ENCODE assay signal across 8 mouse cellular contexts in genomic region chr17:24736330-24737051, GRCm38 (mm10). TPM values are rescaled to one million over a fixed set of nuclear protein-coding genes. Genes with fewer than 3 reads are reported as not detected.
DNase-seq lines count a peak whose midpoint lies in the region; ATAC-seq and TF ChIP-seq lines count a peak whose summit lies in the region.

Msrb1 (plus strand) TSS chr17:24736642.

- H3K36me3 ChIP-seq in embryonic facial prominence, embryonic 15.5 days: peaks cover 16% of the 10 kb centered on the region; the same call in 1 of the 2 replicates
- peaks cover 9% of the 10 kb centered on the region; the same call in 1 of the 2 replicates for H3K36me3 ChIP-seq in limb, embryonic 14.5 days (ENCODE audit: control insufficient read depth, insufficient read depth, low read length)
- no peaks in the 10 kb centered on the region for H3K36me3 ChIP-seq in midbrain, postnatal 0 days (ENCODE audit: insufficient read depth, low read length)

- peak within 1 kb of the TSS; percentile 87 for H3K27ac ChIP-seq in bone marrow, adult 2 months (ENCODE audit: control insufficient read depth, insufficient read depth, low read depth, low read length, poor library complexity)
- peak within 1 kb of the TSS; percentile 70 for H3K27ac ChIP-seq in embryonic facial prominence, embryonic 15.5 days (replicated peaks)
- H3K27ac ChIP-seq in limb, embryonic 14.5 days (replicated peaks; ENCODE audit: low read depth, low read length): peak within 1 kb of the TSS; percentile 39; the same call in 1 of the 2 replicates
- peak within 1 kb of the TSS; percentile 59 for H3K27ac ChIP-seq in midbrain, postnatal 0 days (ENCODE audit: low read depth, low read length)

- DNase-seq in 416B (ENCODE audit: low read depth): peak; percentile 98
- peak; percentile 98 for DNase-seq in heart, adult 8-10 months (ENCODE audit: low spot score)
- DNase-seq in kidney, adult 9 months: peak; percentile 99
- peak; percentile 99 for DNase-seq in limb, embryonic 14.5 days (ENCODE audit: low spot score)
- peak; percentile 97 for DNase-seq in midbrain, postnatal 0 days (ENCODE audit: low spot score)
- DNase-seq in spleen, postnatal 14 days (ENCODE audit: low spot score in 2 of 2): peak; percentile 91 to 92

- TF ChIP-seq POLR2A in bone marrow, adult 2 months (IDR thresholded peaks at IDR 0.05; ENCODE audit: borderline replicate concordance, control insufficient read depth, low read depth, low read length): peak; percentile 89
- TF ChIP-seq POLR2A in limb, embryonic 14.5 days (IDR thresholded peaks at IDR 0.05; ENCODE audit: borderline replicate concordance, extremely low read depth, insufficient read depth, insufficient read length): no peak

- H3K9me3 ChIP-seq in embryonic facial prominence, embryonic 15.5 days (replicated peaks): no peaks in the 10 kb centered on the region
- H3K9me3 ChIP-seq in limb, embryonic 14.5 days (ENCODE audit: control insufficient read depth, low read length): no peaks in the 10 kb centered on the region
- H3K9me3 ChIP-seq in midbrain, postnatal 0 days (ENCODE audit: low read length): no peaks in the 10 kb centered on the region

- H3K27me3 ChIP-seq in embryonic facial prominence, embryonic 15.5 days: 0 out of 2 replicates have a peak, but pooled peaks cover 4% of the 10 kb centered on the region
- no peaks in the 10 kb centered on the region for H3K27me3 ChIP-seq in limb, embryonic 14.5 days (ENCODE audit: control insufficient read depth, insufficient read depth, low read length)
- H3K27me3 ChIP-seq in midbrain, postnatal 0 days (ENCODE audit: insufficient read depth, low read length): no peaks in the 10 kb centered on the region

- WGBS in bone marrow, adult 2 months: 1% methylated on average over 29 of the region's 29 CpGs
- WGBS in embryonic facial prominence, embryonic 15.5 days: under 1% methylated on average over 29 of the region's 29 CpGs
- 1% methylated on average over 29 of the region's 29 CpGs for WGBS in limb, embryonic 14.5 days
- under 1% methylated on average over 29 of the region's 29 CpGs for WGBS in midbrain, postnatal 0 days

- H3K4me2 ChIP-seq in embryonic facial prominence, embryonic 15.5 days (replicated peaks): peak within 1 kb of the TSS; percentile 88
- peak within 1 kb of the TSS; percentile 82 for H3K4me2 ChIP-seq in limb, embryonic 14.5 days (replicated peaks; ENCODE audit: low read depth, low read length, severe bottlenecking)
- H3K4me2 ChIP-seq in midbrain, postnatal 0 days (ENCODE audit: low read depth, low read length, poor library complexity, severe bottlenecking): peak within 1 kb of the TSS; percentile 85

- no peaks in the 10 kb centered on the region; the same call in none of the 2 replicates for H3K4me1 ChIP-seq in bone marrow, adult 2 months (ENCODE audit: control insufficient read depth, insufficient read depth, low read length)
- peaks cover 15% of the 10 kb centered on the region for H3K4me1 ChIP-seq in embryonic facial prominence, embryonic 15.5 days
- H3K4me1 ChIP-seq in limb, embryonic 14.5 days (ENCODE audit: control insufficient read depth, insufficient read depth, low read length): peaks cover 10% of the 10 kb centered on the region
- no peaks in the 10 kb centered on the region for H3K4me1 ChIP-seq in midbrain, postnatal 0 days (ENCODE audit: insufficient read depth, low read length)

- TF ChIP-seq CTCF in bone marrow, adult 2 months (IDR thresholded peaks at IDR 0.05; ENCODE audit: control insufficient read depth, insufficient read depth, low read length): 0 out of 2 replicates have a peak, but pooled peaks have one; percentile 5
- no peak for TF ChIP-seq CTCF in midbrain, postnatal 0 days (IDR thresholded peaks at IDR 0.05)

- peak; percentile 96 for ATAC-seq in embryonic facial prominence, embryonic 15.5 days (ENCODE audit: insufficient number of reproducible peaks, low FRiP score, low TSS enrichment, low read depth)
- peak; percentile 98 for ATAC-seq in limb, embryonic 14.5 days (ENCODE audit: low FRiP score, low read depth)
- ATAC-seq in midbrain, postnatal 0 days (ENCODE audit: low FRiP score): peak; percentile 92

- peak within 1 kb of the TSS; percentile 55 for H3K9ac ChIP-seq in embryonic facial prominence, embryonic 15.5 days
- H3K9ac ChIP-seq in limb, embryonic 14.5 days (ENCODE audit: low read depth, low read length, severe bottlenecking): peak within 1 kb of the TSS; percentile 74
- peak within 1 kb of the TSS; percentile 55 for H3K9ac ChIP-seq in midbrain, postnatal 0 days (replicated peaks; ENCODE audit: low read length, poor library complexity, severe bottlenecking)

- H3K4me3 ChIP-seq in bone marrow, adult 2 months (replicated peaks; ENCODE audit: control insufficient read depth, low read depth, low read length): peak within 1 kb of the TSS; percentile 86
- peak within 1 kb of the TSS; percentile 65 for H3K4me3 ChIP-seq in embryonic facial prominence, embryonic 15.5 days (replicated peaks)
- H3K4me3 ChIP-seq in limb, embryonic 14.5 days (replicated peaks; ENCODE audit: low read length): peak within 1 kb of the TSS; percentile 63
- H3K4me3 ChIP-seq in midbrain, postnatal 0 days (ENCODE audit: low read depth, low read length): peak within 1 kb of the TSS; percentile 54

RNA-seq across cellular contexts. Expression of gene Msrb1, which starts in this region (rescaled TPM):
- polyA plus RNA-seq in bone marrow, adult 2 months (2011; ENCODE audit: insufficient read depth, insufficient read length, low replicate concordance, missing spikeins): 106 and 309 TPM in 2 replicates
- 26.6 and 27.9 TPM in 2 replicates for polyA plus RNA-seq in embryonic facial prominence, embryonic 15.5 days (2015; fragmentation: Nextera tagmentation; extraction: Ambion mirVana)
- 100 to 1,000 TPM; 172 to 208 (median 186) TPM for total RNA-seq in heart, adult 8-10 months (2022)
- 36.2 and 44.1 TPM in 2 replicates for polyA plus RNA-seq in limb, embryonic 14.5 days (2012; rRNA removed)
- 29.8 and 29.9 TPM in 2 replicates for polyA plus RNA-seq in limb, embryonic 14.5 days (2014; fragmentation: Nextera tagmentation; extraction: Ambion mirVana)
- total RNA-seq in midbrain, postnatal 0 days (2014; rRNA removed): 9.6 and 14.1 TPM in 2 replicates
- 20.6 and 22.6 TPM in 2 replicates for polyA plus RNA-seq in midbrain, postnatal 0 days (2015; fragmentation: Nextera tagmentation; extraction: Ambion mirVana)

Comparison
In these comparisons a context has a peak if more than half of its experiments do, and no peak if none do; other contexts are left out.
1. Peak in every context shown above with its lines: DNase-seq, ATAC-seq, H3K4me3 ChIP-seq and H3K27ac ChIP-seq.
2. RNA of gene Msrb1 (total RNA-seq): 172 to 208 TPM in heart, adult 8-10 months; 9.6 to 14.1 TPM in midbrain, postnatal 0 days; every median in the first group is over 10 times any median in the second.